ENCODE assay signal across 10 mouse cellular contexts in the genomic region with DNA sequence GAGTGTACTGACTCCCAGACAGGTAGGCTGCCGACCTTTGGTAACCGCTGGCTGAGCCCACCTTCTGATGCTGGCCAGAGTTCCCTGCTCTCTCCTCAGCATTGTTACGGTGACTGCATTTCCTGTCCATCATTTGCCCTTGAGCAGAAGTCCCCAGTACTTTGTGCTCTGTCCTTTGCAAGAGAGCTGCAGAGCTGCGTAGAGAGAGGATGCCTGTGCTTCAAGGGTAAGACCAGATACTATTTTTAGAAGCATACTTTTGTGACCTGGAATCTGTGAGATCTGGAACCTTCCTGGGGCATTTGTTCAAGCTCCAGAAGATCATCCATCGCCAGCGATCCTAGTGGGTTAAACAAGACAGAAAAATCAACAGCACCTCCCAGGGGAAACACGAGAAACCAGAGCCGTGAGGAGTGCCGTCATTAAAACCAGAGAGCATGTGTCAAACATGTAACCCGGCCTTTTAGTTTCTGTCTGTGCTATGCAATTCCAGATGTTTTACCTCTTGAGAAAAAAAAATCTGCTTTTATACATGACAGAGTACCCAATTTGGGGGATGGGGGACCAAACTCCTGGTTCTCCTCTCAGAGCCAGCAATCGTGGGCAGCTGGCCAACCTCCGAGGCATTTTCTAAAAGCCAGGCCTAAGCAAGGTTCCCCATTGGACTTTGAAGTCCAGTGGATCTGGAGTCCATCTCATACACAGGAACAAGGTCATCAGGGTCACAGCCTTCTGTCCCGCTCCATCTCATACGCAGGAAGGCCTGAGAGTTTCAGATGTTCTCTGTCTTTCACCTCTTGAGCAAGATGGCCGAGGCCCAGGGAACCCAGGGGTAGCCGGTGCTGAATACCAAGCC.
DNase-seq lines count a peak whose midpoint lies in the region; ATAC-seq and TF ChIP-seq lines count a peak whose summit lies in the region.
"Had no signal": no experiment of that assay in that cellular context is flagged by ENCODE, and none has a peak within 500 bp of the region (broad histone marks: within the 10 kb centered on the region; RNA-seq: fewer than 3 reads in every experiment).

No protein-coding gene starts in this region.

- H3K27ac ChIP-seq in embryonic facial prominence, embryonic 13.5 days: peak overlapping the region; percentile 22; the same call in 1 of the 2 replicates
- H3K27ac ChIP-seq in lung, embryonic 14.5 days (ENCODE audit: low read depth): no peak overlapping the region
- no peak overlapping the region for H3K27ac ChIP-seq in midbrain, embryonic 11.5 days (ENCODE audit: low read depth, low read length)

- WGBS in embryonic facial prominence, embryonic 13.5 days: 39% methylated on average over 16 of the region's 16 CpGs
- WGBS in lung, embryonic 14.5 days: 38% methylated on average over 16 of the region's 16 CpGs
- WGBS in midbrain, embryonic 11.5 days: 84% methylated on average over 16 of the region's 16 CpGs

- no peak overlapping the region for H3K4me3 ChIP-seq in embryonic facial prominence, embryonic 13.5 days
- H3K4me3 ChIP-seq in lung, embryonic 14.5 days (ENCODE audit: low read depth, low read length): no peak overlapping the region
- H3K4me3 ChIP-seq in midbrain, embryonic 11.5 days (ENCODE audit: low read depth, low read length): no peak overlapping the region

- H3K9me3 ChIP-seq in embryonic facial prominence, embryonic 13.5 days: no peaks in the 10 kb centered on the region
- no peaks in the 10 kb centered on the region for H3K9me3 ChIP-seq in lung, embryonic 14.5 days (ENCODE audit: low read depth, low read length)
- H3K9me3 ChIP-seq in midbrain, embryonic 11.5 days (ENCODE audit: control insufficient read depth, low read length): no peaks in the 10 kb centered on the region

- peaks cover 7% of the 10 kb centered on the region; the same call in 1 of the 2 replicates for H3K27me3 ChIP-seq in embryonic facial prominence, embryonic 13.5 days
- no peaks in the 10 kb centered on the region for H3K27me3 ChIP-seq in lung, embryonic 14.5 days (ENCODE audit: insufficient read depth, low read length)
- H3K27me3 ChIP-seq in midbrain, embryonic 11.5 days (ENCODE audit: control insufficient read depth, insufficient read depth, low read length): no peaks in the 10 kb centered on the region; the same call in 1 of the 2 replicates

- H3K36me3 ChIP-seq in embryonic facial prominence, embryonic 13.5 days: no peaks in the 10 kb centered on the region
- H3K36me3 ChIP-seq in lung, embryonic 14.5 days (ENCODE audit: insufficient read depth): no peaks in the 10 kb centered on the region
- no peaks in the 10 kb centered on the region for H3K36me3 ChIP-seq in midbrain, embryonic 11.5 days (ENCODE audit: control insufficient read depth, insufficient read depth, low read length)

- peak; percentile 26 for DNase-seq in adrenal gland, postnatal 25 days
- no peak for DNase-seq in adrenal gland, adult 8-10 months
- peak; percentile 48 for DNase-seq in kidney, postnatal 10 days
- DNase-seq in kidney, postnatal 14 days: no peak
- peak; percentile 71 for DNase-seq in lung, embryonic 14.5 days
- no peak for DNase-seq in Muller cell, postnatal 12 days (ENCODE audit: inconsistent ontology term)
- DNase-seq in midbrain, embryonic 11.5 days (ENCODE audit: low spot score, missing footprints): no peak
- DNase-seq: cerebellum, adult 18-20 months; spleen, adult 18-20 months had no signal

- no peak overlapping the region for H3K4me2 ChIP-seq in embryonic facial prominence, embryonic 13.5 days
- H3K4me2 ChIP-seq in lung, embryonic 14.5 days: no peak overlapping the region
- no peak overlapping the region for H3K4me2 ChIP-seq in midbrain, embryonic 11.5 days

- peaks cover 40% of the 10 kb centered on the region for H3K4me1 ChIP-seq in embryonic facial prominence, embryonic 13.5 days
- 0 out of 2 replicates have a peak, but pooled peaks cover 7% of the 10 kb centered on the region for H3K4me1 ChIP-seq in lung, embryonic 14.5 days (ENCODE audit: insufficient read depth)
- peaks cover 12% of the 10 kb centered on the region for H3K4me1 ChIP-seq in midbrain, embryonic 11.5 days (ENCODE audit: control insufficient read depth, insufficient read depth, low read length)

- TF ChIP-seq CTCF in lung, embryonic 14.5 days (IDR thresholded peaks at IDR 0.05; ENCODE audit: low read depth): no peak

- no peak overlapping the region for H3K9ac ChIP-seq in embryonic facial prominence, embryonic 13.5 days
- H3K9ac ChIP-seq in lung, embryonic 14.5 days: no peak overlapping the region
- H3K9ac ChIP-seq in midbrain, embryonic 11.5 days (ENCODE audit: low read length): no peak overlapping the region

- no peak for ATAC-seq in embryonic facial prominence, embryonic 13.5 days (ENCODE audit: insufficient number of reproducible peaks, insufficient read depth, low FRiP score, low TSS enrichment, low read depth)
- peak; percentile 47; the same call in 1 of the 2 replicates for ATAC-seq in lung, embryonic 14.5 days (ENCODE audit: insufficient read depth)
- ATAC-seq in midbrain, embryonic 11.5 days (ENCODE audit: low FRiP score): no peak

Comparison
In these comparisons a context has a peak if more than half of its experiments do, and no peak if none do; other contexts are left out.
1. DNase-seq: peak in adrenal gland, postnatal 25 days (single experiment), kidney, postnatal 10 days (single experiment) and lung, embryonic 14.5 days (single experiment); none in adrenal gland, adult 8-10 months (single experiment), kidney, postnatal 14 days (single experiment), Muller cell, postnatal 12 days (single experiment) and midbrain, embryonic 11.5 days (single experiment).